Mouse (Mus musculus): ENCODE measurements around the gene Cds1.
"Not testable (repeated sequence)": the region's sequence is repeated elsewhere in the genome, so short reads cannot be mapped to it uniquely, and the experiment has no call there.

Cds1 gene

DNA sequence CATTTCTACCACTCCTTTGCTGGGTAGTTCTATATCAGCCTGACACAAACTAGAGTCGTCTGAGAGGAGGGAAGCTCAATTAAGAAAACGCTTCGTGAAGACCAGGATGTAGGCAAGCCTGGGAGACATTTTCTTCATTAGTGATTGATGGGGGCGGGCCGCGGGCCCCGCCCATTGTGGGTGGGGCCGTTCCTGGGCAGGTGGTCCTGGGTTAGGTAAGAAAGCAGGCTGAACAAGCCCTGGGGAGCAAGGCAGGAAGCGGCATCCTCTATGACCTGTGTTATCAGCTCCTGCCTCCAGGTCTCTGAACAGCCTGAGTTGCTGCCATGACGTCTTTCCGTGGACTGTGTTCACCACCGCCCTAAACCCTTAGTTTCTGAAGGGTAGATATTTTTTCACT lies 62.5 kb downstream of the Cds1 start:
- no peak for DNase-seq (ENCODE audit: low read depth, low spot score)

DNA sequence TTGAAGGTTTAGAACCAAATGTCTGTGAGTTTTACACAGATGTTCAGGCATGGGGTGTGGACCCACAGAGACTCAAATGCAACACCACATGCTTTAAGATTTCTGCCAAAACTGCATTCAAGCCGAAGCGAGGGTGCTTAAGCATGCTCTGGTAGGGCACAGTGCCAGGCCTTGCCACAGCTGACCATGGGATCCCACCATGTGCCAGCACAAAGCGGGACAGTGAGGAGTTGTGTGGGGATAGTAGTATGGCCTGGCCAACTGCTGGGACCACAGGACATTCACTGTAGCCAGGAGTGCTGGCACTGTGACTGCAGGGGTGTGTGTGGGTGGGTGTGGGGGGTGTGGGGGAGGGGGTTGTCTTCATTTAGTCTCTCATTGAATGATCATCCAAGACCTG lies 64.0 kb downstream of the Cds1 start:
- DNase-seq (ENCODE audit: low read depth, low spot score): no peak

DNA sequence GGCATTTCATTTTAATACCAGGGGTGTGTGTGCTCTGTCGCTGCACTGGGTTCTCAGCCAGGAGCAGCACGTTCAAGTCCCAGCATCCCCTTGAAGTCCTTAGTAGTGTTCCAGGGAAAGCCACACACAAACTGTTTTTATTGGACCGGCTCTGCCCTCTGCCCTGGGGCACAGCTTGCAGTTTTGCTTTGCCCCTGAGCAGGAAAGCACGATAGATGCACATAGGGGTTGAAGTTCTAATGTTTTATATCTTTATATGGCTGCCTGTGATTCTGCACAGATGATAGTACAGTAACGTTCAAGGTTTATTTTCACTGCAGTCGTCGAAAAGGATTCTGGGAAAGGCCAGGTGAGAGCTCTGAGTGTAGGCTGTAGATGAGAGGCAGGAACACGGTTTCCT lies 65.2 kb downstream of the Cds1 start:
- no peak for DNase-seq (ENCODE audit: low read depth, low spot score)

DNA sequence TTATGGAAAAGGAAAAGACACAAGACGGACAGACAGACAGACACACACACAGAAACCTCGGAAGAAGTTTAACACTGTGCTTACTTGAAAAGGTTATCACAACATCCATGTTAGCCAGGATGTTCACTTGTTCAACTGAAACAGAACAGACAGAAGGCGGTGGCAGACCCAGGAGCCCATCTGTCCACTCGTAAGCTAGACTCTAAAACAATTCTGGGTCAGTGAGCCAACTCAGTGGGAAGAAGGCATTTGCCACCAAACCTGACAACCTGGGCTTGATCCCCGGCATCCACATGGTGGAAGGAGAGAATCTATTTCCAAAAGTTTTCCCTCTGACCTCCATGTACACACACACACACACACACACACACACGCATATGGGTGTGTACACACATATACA lies 67.1 kb downstream of the Cds1 start:
- DNase-seq (ENCODE audit: low read depth, low spot score): no peak

DNA sequence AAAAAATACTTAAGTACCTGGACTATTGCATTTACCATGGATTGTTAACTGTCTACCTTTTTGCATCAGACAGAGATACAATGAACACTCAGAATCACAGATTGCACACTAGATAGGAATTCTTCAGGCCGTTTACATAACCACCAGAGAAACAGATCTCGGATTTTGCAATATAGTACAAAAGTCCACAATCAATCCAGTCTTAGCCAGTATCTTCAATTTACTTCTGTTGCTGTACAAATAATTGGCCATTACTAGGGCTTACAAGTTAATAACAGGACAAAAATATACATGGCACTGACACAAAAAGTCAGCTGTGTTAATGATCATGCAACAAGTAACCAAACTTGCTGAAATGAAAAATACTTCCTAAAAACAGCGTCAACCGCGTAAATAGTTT lies 68.1 kb downstream of the Cds1 start:
- DNase-seq (ENCODE audit: low read depth, low spot score): no peak

DNA sequence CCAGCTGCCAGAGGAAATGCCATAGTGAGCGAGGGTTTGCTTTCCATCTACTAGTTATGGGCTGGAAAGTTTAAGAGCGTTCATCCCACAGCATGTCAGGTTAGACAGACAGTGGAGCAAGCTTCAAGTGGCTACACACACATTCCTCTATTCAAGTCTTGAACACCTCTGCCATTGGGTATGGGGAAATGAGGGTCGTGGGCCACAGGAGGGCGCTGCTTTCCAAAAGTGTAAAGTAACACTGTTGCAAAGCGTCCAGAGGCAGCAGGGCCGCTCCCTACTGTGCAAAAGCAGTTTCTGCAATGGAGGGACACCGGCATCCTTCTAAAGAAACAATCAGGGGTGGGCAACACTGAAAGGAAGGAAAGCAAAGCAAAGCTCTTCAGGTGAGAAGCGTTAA lies 68.9 kb downstream of the Cds1 start:
- DNase-seq (ENCODE audit: low read depth, low spot score): no peak

DNA sequence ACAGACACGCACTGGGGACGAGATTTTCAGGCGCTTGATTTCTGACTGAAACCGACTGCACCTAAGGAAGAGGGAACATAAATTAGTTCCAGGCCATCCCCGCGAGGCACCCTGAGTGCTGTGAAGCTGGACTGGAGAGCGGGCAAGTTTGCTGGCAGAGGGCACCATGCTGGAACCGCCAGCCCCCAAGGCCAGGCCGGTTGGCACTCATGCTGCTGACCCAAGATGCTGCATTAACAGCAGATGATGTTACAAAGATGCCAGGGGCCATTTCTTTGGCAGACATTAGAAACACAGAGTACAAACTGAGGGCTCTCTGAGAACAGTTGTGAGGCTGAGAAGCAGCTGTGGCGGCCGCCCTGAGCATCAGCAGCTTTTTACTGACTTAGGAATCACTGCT lies 71.3 kb downstream of the Cds1 start:
- no peak for DNase-seq (ENCODE audit: low read depth, low spot score)

DNA sequence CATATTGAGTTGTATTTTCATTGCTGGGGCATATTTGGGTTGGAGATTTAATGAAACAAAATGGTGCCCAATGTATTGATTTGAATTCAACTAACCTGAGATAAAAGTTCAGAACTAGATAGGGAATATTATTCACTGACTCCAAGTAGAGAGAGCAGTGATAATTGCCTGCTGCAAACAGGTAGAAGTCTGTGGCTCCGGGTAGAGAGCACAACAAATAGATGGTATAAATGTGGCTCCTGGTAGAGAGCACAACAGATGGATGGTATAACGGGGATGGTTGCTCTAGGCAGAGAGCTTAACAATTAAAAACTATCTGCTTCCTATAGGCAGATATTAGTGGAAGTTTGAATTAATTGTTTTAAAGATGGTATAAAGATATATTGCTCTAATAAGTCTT lies 72.7 kb downstream of the Cds1 start:
- not testable (repeated sequence) for DNase-seq (ENCODE audit: low read depth, low spot score)

DNA sequence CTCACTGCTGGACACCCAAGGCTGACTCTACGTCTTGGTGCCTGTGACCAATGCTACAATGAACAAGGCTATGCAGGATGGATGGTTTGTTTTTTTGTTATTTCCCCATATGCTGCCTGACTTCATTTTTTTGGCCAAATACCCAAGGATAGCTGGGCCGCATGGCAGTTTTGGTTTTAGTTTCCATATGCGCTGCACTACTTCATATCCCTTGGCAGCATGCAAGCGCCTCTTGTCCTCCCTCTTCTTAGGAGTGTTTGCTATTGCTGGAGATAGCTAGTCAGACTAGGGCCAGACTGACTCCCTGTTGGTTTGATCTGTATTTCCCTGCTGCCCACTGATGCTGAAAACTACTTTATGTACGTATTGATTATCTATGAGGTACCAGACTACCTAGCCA lies 75.5 kb downstream of the Cds1 start:
- DNase-seq (ENCODE audit: low read depth, low spot score): no peak

DNA sequence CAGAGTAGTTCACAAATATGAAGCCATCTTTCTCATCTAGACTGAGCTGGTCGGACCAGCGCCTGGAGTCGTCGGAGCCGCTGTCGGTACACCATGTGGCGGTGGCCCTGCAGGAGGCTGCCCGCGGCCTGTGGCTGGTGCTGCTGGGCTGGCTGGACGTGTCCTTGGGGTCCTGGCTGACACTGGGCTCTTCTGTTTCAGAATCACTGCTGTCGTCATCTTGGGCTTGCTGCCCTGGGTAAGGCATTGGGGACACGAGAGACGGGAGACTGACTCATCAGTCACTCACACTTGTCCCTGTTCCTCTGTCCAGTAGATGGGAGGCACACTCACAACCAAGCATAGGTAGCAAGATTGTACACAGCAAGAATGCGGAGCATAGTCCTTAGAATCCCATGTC lies 80.1 kb downstream of the Cds1 start:
- DNase-seq (ENCODE audit: low read depth, low spot score): no peak

DNA sequence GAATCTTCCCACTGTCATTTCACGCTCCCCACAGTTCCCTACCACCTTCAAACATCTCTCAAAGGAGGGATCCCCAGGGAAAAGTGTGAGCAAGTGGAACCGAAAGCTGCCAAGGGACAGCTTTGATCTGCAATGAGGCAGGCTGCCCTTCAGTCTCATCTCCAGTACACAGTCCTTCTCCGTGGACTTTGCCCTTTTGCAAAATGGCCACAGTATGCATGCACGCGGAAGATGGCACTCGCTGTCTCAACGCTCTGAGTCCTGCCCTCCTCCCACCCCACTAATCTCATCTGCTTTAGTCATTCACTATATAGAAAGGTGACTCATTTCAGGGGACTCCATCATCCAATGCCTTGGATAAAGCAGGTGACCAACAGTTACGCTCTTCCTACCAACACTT lies 81.0 kb downstream of the Cds1 start:
- no peak for DNase-seq (ENCODE audit: low read depth, low spot score)

DNA sequence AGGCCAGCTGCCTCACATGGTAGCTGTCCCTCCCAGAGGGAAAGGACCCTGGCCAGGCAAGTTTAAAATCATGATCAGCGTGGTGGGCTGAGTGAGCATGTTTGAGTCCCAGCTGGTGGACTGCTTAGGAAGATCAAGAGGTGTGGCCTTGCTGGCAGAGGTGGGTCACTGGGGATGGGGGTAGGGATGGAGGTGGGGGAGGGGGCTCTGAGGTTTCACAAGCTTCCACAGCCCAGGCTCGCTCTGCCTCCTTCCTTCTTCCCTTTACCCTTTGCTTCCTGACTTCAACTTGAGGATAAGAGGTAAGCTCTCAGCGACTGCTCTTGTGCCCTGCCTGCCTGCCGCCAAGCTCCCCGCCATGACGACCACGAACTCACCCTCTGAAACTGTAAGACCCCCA lies 82.4 kb downstream of the Cds1 start:
- no peak for DNase-seq (ENCODE audit: low read depth, low spot score)

DNA sequence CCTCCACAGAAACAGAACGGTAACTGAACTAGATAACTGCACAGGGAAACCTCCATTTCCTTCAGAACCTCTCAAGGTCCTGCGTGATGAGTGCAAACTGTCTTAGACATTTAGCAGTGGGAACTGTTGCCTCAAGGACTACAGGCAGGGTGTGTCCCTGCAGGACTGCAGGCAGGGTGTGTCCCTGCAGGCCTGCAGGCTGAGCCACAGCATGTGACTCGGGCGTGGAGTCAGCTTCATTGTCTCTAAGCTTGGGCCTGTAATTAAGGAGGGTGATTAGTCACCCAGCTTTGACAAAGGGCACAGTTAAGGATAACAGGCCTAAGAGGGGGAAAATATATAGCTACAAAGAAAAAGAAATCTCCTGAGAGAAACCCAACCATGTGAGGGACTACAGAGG lies 82.8 kb downstream of the Cds1 start:
- no peak for DNase-seq (ENCODE audit: low read depth, low spot score)

DNA sequence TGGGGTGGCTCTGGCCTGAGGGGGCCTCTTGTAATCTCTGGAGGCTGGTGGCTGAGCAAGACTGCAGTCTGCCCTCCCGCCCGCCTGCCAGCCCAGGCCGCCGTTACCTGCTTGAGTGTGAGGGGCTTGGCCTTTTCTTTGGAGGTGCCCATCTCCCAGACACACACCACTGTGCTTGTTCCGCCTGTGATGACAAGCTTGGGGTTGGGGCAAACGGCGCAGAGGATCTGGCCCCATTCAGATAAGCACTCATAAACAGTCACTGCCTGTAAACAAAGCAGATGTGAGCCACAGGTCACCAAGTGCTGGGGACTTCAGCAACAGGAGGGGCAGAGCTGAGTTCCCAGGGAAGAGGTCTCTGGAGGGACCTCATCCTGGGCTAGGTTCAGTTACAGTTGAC lies 86.2 kb downstream of the Cds1 start:
- DNase-seq (ENCODE audit: low read depth, low spot score): no peak

DNA sequence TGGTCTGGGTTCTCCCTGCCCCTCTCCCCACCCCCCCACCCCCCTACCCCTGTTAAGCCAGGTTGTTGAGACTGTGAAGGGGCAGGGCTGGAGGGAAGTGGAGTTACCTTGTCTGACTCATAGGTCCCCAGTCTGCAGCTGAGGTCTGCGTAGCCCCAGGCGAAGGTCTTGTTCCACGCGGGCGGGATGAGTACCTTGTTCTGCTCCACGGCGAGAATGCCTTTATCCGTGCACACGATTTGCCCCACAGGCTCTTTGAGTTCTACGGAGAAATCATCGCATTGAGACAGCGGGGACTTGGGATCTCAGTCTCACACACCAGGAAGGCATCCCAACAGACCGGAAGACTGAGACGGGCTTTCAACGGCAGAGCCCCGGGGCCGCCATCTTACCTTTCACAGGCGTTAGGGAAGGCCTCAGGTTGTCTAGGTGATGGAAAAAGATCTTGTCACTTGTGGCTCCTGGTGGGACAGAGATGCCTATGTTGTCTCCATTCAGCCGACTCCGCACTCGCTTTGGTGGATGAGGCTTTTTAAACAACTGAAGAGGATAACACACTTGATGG lies 87.3 kb downstream of the Cds1 start:
- DNase-seq (ENCODE audit: low read depth, low spot score): no peak

DNA sequence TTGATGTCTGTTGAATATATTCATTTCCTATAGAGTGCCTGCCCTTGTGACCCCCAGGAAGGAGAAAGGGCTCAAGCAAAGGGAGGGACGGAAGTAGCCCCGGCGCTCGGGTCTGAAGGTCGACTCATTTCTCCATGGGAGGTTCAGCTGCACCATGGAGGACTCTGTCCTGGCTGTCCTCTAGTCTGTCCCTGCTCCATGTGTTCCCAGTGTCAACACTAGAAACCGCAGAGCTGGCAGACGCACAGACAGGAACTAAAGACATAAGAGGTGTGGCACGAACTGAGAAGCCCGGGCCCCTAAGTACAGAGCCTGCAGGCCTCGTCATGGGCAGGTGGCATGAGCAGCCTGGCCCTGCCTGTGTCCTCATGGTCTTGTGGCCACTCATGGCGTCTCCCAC lies 89.2 kb downstream of the Cds1 start:
- no peak for DNase-seq (ENCODE audit: low read depth, low spot score)

DNA sequence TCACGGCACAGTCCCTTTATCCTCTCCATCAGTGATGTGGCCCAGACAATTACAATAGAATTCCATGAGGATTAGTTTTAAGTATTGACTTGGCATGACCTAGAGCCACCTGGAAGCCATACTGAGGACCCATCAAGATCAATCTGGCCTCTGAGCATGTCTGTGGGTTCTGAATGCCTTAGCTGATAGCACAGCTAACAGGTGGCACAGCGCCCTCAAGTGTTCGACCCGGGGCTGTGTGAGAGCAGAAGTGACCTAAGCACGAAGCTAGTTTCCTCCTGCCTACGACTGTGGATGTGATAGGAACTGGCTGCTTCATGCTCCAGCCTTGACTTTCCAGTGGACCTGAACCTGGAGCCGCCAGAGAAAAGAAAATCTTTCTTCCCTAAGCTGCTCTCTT lies 89.7 kb downstream of the Cds1 start:
- DNase-seq (ENCODE audit: low read depth, low spot score): no peak

DNA sequence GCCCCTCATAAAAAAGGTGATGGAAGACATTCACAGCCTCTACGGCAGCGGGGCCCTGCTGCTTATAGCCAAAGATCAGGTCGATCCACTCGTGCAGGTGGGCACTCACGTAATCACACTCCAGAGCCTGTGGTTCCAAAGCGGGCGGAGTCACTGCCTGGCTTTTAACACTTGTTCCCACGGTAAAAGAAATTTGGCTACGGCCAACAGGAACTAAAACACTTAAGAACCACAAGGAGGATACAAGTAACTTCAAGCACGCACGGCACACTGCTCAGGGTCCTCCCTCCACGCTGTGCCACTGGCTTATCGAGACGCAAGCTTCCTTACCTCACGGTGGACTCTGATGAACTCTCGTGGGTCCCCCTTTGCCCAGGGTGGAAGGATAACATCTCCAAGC lies 90.5 kb downstream of the Cds1 start:
- no peak for DNase-seq (ENCODE audit: low read depth, low spot score)

DNA sequence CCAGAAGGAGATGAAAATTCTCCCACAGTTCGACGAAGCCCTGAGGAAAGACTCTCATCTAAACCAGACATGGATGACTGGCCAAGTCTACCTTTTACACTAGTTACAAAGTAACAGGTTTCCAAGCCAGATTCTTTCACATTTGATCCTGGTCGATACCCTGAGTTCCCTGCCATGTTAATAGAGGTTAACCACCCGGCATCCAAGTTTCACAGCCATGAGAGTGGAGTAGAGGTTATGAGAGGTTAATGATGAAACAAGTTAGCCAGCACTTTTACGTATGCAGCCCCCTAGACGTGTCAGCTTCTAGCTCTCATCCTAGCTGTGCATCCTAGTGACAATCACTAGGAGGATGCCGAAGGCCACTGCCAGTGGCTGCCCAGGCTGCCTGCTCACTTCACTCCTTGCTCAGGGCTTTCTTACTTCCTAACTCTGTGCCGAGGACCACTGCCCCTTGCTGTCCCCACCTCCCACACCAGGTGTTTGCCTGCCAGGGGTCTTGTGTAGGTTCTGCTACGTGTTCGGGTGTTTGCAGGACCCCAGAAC lies 94.0 kb downstream of the Cds1 start:
- DNase-seq (ENCODE audit: low read depth, low spot score): no peak

DNA sequence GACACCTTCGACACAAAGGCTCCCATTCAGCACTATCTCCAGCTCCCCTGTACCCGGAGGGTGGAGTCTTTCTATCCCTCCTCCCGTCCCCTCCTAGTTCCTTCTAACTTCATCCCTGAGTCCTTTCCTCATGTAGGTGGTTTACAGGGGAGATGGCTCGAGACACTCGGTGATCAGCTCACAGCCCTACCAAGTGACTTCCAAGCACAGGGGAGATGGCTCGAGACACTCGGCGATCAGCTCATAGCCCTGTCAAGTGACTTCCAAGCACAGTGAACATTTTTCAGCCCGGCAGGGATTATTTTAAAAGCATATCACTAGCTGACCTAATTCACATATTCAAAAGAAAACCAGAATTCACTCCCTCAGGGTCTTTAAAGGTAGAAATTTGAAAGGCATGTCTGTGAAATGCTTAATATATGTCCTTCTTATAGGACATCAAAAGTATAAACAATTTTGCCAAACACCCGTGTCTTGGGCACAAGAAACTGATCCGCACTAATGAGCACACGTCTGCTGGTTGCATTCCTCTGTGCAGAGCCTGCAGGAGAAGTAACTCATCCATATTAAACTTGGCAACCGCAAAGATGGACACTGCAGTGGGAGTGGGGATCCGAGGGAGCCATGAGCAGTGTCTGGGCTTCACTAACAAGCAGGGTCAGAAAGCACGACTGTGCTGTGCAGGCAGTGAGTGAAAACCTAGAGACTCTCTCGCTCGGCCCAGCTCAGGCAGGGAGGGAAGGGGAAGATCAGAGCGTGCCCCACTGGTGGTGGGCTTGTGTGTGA lies 97.0 kb downstream of the Cds1 start:
- no peak for DNase-seq (ENCODE audit: low read depth, low spot score)

DNA sequence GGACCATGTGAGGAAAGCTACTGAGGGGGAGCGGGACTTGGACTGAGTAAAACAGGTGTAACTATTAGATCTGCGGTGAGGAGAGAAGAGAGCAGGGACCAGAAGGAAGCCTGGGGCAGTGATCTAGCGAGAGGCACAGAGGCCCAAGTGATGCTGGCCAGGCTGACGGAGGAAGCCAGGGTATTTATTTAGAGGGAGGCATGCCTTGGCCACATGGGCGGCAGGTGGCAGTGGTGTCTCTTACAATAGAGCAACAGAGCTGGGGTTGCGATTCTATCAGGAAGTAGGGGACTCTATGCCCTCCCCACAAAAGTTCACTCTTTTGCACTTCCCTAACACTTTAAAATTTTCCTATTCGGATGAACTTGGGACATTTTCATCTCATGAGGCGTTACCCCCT lies 97.7 kb downstream of the Cds1 start:
- no peak for DNase-seq (ENCODE audit: low read depth, low spot score)

DNA sequence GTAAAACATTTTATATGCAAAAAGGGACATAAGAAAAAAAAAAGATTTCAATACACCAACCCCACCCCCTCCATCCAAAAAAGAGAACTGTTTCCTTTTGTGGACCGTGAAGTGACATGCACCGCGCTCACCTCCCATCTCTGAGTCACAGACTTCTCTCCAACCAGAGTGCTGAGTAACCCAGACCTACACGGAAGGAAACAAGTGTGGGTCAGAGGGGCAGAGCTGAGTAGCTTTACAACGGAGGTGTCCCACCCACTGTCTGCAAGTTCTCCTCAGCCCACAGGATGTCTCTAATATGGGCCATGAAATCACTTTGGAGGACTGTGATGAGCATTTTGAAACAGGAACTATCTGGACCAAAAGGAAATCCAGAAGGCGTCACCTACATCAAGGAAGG lies 99.0 kb downstream of the Cds1 start:
- DNase-seq (ENCODE audit: low read depth, low spot score): no peak

DNA sequence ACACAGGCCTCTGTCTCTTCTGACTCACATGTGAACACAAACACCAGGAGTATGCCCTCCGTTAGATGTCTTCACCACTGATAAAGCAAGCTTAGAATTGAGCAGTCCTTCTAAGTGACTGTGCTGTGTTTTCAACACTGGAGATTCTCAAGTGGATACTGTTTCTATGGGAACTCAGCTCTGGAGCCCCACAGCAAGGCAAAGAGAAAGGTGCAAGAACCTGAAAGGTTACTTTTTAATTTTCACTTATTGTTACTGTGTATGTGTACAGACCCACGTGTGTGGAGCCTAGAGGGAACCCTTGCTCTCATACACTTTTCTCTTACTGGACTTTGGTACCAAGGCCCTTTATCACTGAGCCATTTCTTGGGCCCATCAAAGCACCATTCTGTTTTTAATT lies 101.8 kb downstream of the Cds1 start:
- DNase-seq (ENCODE audit: low read depth, low spot score): no peak
